Mouse (Mus musculus): ENCODE data around the gene Cisd1. TPM values are rescaled to one million over a fixed set of nuclear protein-coding genes. Genes with fewer than 3 reads are reported as not detected.
A peak's percentile ranks its signal among the peaks of the same experiment; 100 is the strongest.

Gene Cisd1
- polyA plus RNA-seq, 1 experiment from 2014 or later = 93.0 TPM

GRCm38 (mm10) chr10:71368128-71368940 lies 23.6 kb upstream of the Cisd1 start:
- Histone ChIP-seq H3K9me3 (no peaks in the 10 kb centered on the region), H3K4me3 (no peak overlapping the region), H3K27me3 (no peaks in the 10 kb centered on the region), H3K9ac (no peak overlapping the region), H3K4me2 (no peak overlapping the region), H3K4me1 (no peaks in the 10 kb centered on the region), H3K36me3 (no peaks in the 10 kb centered on the region), H3K27ac (no peak overlapping the region)
- ATAC-seq (ENCODE audit: borderline replicate concordance, extremely low read depth, low FRiP score, low TSS enrichment) = no peak
- 72% methylated on average over 16 of the region's 16 CpGs for WGBS

GRCm38 (mm10) chr10:71363858-71364257 lies 19.1 kb upstream of the Cisd1 start:
- no peak for ATAC-seq (ENCODE audit: borderline replicate concordance, extremely low read depth, low FRiP score, low TSS enrichment)
- H3K9me3 ChIP-seq = no peaks in the 10 kb centered on the region
- no peak overlapping the region for H3K4me3 ChIP-seq
- H3K36me3 ChIP-seq = no peaks in the 10 kb centered on the region
- no peak overlapping the region for H3K4me2 ChIP-seq
- H3K27me3 ChIP-seq = no peaks in the 10 kb centered on the region
- no peak overlapping the region for H3K27ac ChIP-seq
- WGBS = 90% methylated on average over 10 of the region's 10 CpGs
- no peak overlapping the region for H3K9ac ChIP-seq
- H3K4me1 ChIP-seq = peaks cover 19% of the 10 kb centered on the region

- ATAC-seq (ENCODE audit: borderline replicate concordance, extremely low read depth, low FRiP score, low TSS enrichment) = no peak
- WGBS = 62% methylated on average over 8 of the region's 8 CpGs
- no peak overlapping the region for H3K4me2 ChIP-seq
- no peak overlapping the region for H3K27ac ChIP-seq
- no peaks in the 10 kb centered on the region for H3K36me3 ChIP-seq
- H3K9ac ChIP-seq = no peak overlapping the region
- H3K4me1 ChIP-seq = peaks cover 19% of the 10 kb centered on the region
- no peaks in the 10 kb centered on the region for H3K9me3 ChIP-seq
- no peak overlapping the region for H3K4me3 ChIP-seq
- no peaks in the 10 kb centered on the region for H3K27me3 ChIP-seq
Measured at GRCm38 (mm10) chr10:71363440-71363839, 18.7 kb upstream of the Cisd1 start.

- Histone ChIP-seq H3K27ac (peak overlapping the region; percentile 47), H3K4me3 (no peak overlapping the region; the same call in 1 of the 2 replicates)
- ATAC-seq (ENCODE audit: borderline replicate concordance, extremely low read depth, low FRiP score, low TSS enrichment) = peak; percentile 47; the same call in 1 of the 2 replicates
Measured at GRCm38 (mm10) chr10:71361836-71362562, 17.2 kb upstream of the Cisd1 start.

GRCm38 (mm10) chr10:71361044-71361443 lies 16.3 kb upstream of the Cisd1 start:
- peak; percentile 79; the same call in 1 of the 2 replicates for ATAC-seq (ENCODE audit: borderline replicate concordance, extremely low read depth, low FRiP score, low TSS enrichment)
- Histone ChIP-seq H3K9ac (no peak overlapping the region), H3K27ac (no peak overlapping the region), H3K9me3 (no peaks in the 10 kb centered on the region), H3K4me2 (no peak overlapping the region), H3K4me1 (peaks cover 19% of the 10 kb centered on the region), H3K4me3 (no peak overlapping the region), H3K27me3 (no peaks in the 10 kb centered on the region), H3K36me3 (no peaks in the 10 kb centered on the region)
- 37% methylated on average over 7 of the region's 7 CpGs for WGBS

More at GRCm38 (mm10) chr10:71361836-71362562, 17.2 kb upstream of the Cisd1 start:
- H3K4me2 ChIP-seq = peak overlapping the region; percentile 40
- no peak overlapping the region for H3K9ac ChIP-seq
- no peaks in the 10 kb centered on the region for H3K9me3 ChIP-seq
- WGBS = 31% methylated on average over 18 of the region's 18 CpGs
- H3K4me1 ChIP-seq = peaks cover 19% of the 10 kb centered on the region
- H3K36me3 ChIP-seq = no peaks in the 10 kb centered on the region
- H3K27me3 ChIP-seq = no peaks in the 10 kb centered on the region

GRCm38 (mm10) chr10:71354947-71355346 lies 10.2 kb upstream of the Cisd1 start:
- no peak overlapping the region for H3K27ac ChIP-seq
- H3K9ac ChIP-seq = no peak overlapping the region
- 87% methylated on average over 12 of the region's 12 CpGs for WGBS
- ATAC-seq (ENCODE audit: borderline replicate concordance, extremely low read depth, low FRiP score, low TSS enrichment) = no peak
- H3K4me1 ChIP-seq = no peaks in the 10 kb centered on the region
- H3K9me3 ChIP-seq = no peaks in the 10 kb centered on the region
- no peaks in the 10 kb centered on the region for H3K36me3 ChIP-seq
- H3K27me3 ChIP-seq = no peaks in the 10 kb centered on the region
- H3K4me3 ChIP-seq = no peak overlapping the region
- no peak overlapping the region for H3K4me2 ChIP-seq

GRCm38 (mm10) chr10:71353850-71354249 lies 9.1 kb upstream of the Cisd1 start:
- Histone ChIP-seq H3K4me3 (no peak overlapping the region), H3K4me1 (peaks cover 7% of the 10 kb centered on the region), H3K9me3 (no peaks in the 10 kb centered on the region), H3K27me3 (no peaks in the 10 kb centered on the region), H3K36me3 (no peaks in the 10 kb centered on the region), H3K27ac (peak overlapping the region; percentile 45), H3K4me2 (no peak overlapping the region), H3K9ac (no peak overlapping the region)
- 58% methylated on average over 9 of the region's 9 CpGs for WGBS
- ATAC-seq (ENCODE audit: borderline replicate concordance, extremely low read depth, low FRiP score, low TSS enrichment) = peak; percentile 62; the same call in 1 of the 2 replicates

- Histone ChIP-seq H3K4me3 (no peak overlapping the region), H3K36me3 (no peaks in the 10 kb centered on the region), H3K9ac (no peak overlapping the region), H3K9me3 (no peaks in the 10 kb centered on the region), H3K4me2 (no peak overlapping the region), H3K27ac (no peak overlapping the region), H3K4me1 (peaks cover 13% of the 10 kb centered on the region), H3K27me3 (no peaks in the 10 kb centered on the region)
- 87% methylated on average over 7 of the region's 7 CpGs for WGBS
- no peak for ATAC-seq (ENCODE audit: borderline replicate concordance, extremely low read depth, low FRiP score, low TSS enrichment)
Measured at GRCm38 (mm10) chr10:71351301-71351700, 6.5 kb upstream of the Cisd1 start.

- peak overlapping the region; percentile 80 for H3K4me3 ChIP-seq
- H3K4me1 ChIP-seq = peaks cover 20% of the 10 kb centered on the region
- 77% methylated on average over 1 of the region's 1 CpGs for WGBS
- H3K9ac ChIP-seq = no peak overlapping the region
- no peak for ATAC-seq (ENCODE audit: borderline replicate concordance, extremely low read depth, low FRiP score, low TSS enrichment)
- H3K36me3 ChIP-seq = no peaks in the 10 kb centered on the region
- H3K4me2 ChIP-seq = peak overlapping the region; percentile 85
- no peaks in the 10 kb centered on the region for H3K27me3 ChIP-seq
- H3K27ac ChIP-seq = no peak overlapping the region
- H3K9me3 ChIP-seq = no peaks in the 10 kb centered on the region
Measured at GRCm38 (mm10) chr10:71349290-71349689, 4.5 kb upstream of the Cisd1 start.

- WGBS = 16% methylated on average over 16 of the region's 16 CpGs
- Histone ChIP-seq H3K9ac (peak overlapping the region; percentile 79), H3K4me2 (peak overlapping the region; percentile 85), H3K4me1 (peaks cover 25% of the 10 kb centered on the region), H3K27ac (peak overlapping the region; percentile 82), H3K36me3 (no peaks in the 10 kb centered on the region), H3K9me3 (no peaks in the 10 kb centered on the region), H3K27me3 (no peaks in the 10 kb centered on the region), H3K4me3 (peak overlapping the region; percentile 80)
- no peak for ATAC-seq (ENCODE audit: borderline replicate concordance, extremely low read depth, low FRiP score, low TSS enrichment)
Measured at GRCm38 (mm10) chr10:71348637-71349280, 4.0 kb upstream of the Cisd1 start.

GRCm38 (mm10) chr10:71347964-71348636 lies 3.3 kb upstream of the Cisd1 start:
- Histone ChIP-seq H3K27ac (peak overlapping the region; percentile 82), H3K9ac (peak overlapping the region; percentile 79), H3K27me3 (no peaks in the 10 kb centered on the region), H3K9me3 (no peaks in the 10 kb centered on the region), H3K4me2 (peak overlapping the region; percentile 85), H3K4me1 (peaks cover 28% of the 10 kb centered on the region), H3K4me3 (peak overlapping the region; percentile 80), H3K36me3 (no peaks in the 10 kb centered on the region)
- under 1% methylated on average over 48 of the region's 48 CpGs for WGBS
- peak; percentile 53 for ATAC-seq (ENCODE audit: borderline replicate concordance, extremely low read depth, low FRiP score, low TSS enrichment)
